Mouse (Mus musculus): ENCODE measurements around the gene Gm20911.
"Not testable (repeated sequence)": the region's sequence is repeated elsewhere in the genome, so short reads cannot be mapped to it uniquely, and the experiment has no call there.

Gm20911 gene

DNA sequence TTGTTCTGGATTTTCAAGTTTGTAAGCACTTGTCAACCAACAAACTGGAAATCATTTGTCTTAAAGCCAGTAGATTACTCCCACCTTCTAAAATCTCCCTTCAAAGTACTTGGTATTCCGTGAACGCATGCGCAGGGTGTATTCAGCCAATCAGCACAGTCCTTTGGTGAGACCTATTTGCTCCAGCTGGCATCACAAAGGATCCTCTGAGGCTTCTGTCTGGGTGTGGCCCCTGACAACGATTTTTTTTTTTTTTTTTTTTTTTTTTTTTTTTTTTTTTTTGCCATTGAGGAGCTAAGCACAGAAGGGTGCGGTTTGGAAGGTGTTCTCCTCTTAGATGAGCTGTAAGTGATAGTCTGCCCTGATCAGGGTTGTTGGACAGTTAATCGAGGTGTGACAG, at the start of gene Gm20911:
TSS of gene Gm20911 (plus strand) at position 301 of the 400 bp plus-strand sequence.
- not testable (repeated sequence) for H3K27me3 ChIP-seq (ENCODE audit: control insufficient read depth, insufficient read depth, low read length, poor library complexity, severe bottlenecking); DNase-seq (ENCODE audit: low read depth, low spot score); H3K36me3 ChIP-seq (ENCODE audit: control insufficient read depth, insufficient read depth, low read length, poor library complexity, severe bottlenecking)
